Mouse (Mus musculus) forebrain, embryonic 13.5 days (tissue): ENCODE results near the gene Gm3194. TPM values are rescaled to one million over a fixed set of nuclear protein-coding genes. Genes with fewer than 3 reads are reported as not detected.
"Not testable (repeated sequence)": the region's sequence is repeated elsewhere in the genome, so short reads cannot be mapped to it uniquely, and the experiment has no call there.

ENCODE experiments used
- ATAC-seq: fragments of 200-750 bp; cut with Nextera tagmentation; 2 replicates; pipeline ENCODE4 v1.8.0; 2017
- H3K27ac ChIP-seq: fragments of 300-500 bp; sonication (generic); 2 replicates; pipeline ENCODE4 v1.5.1; 2015; ENCODE audit warnings: inconsistent platforms, mild to moderate bottlenecking, moderate library complexity
- H3K27me3 ChIP-seq: fragments of 300-500 bp; sonication (generic); 2 replicates; pipeline ENCODE4 v1.6.1; 2015; ENCODE audit warnings: mild to moderate bottlenecking, inconsistent platforms
- H3K36me3 ChIP-seq: fragments of 300-500 bp; sonication (generic); 2 replicates; pipeline ENCODE4 v1.6.1; 2015; ENCODE audit warnings: mild to moderate bottlenecking, inconsistent platforms; ENCODE audit not compliant: poor library complexity, severe bottlenecking
- H3K4me1 ChIP-seq: fragments of 300-500 bp; sonication (generic); 2 replicates; pipeline ENCODE4 v1.6.1; 2015; ENCODE audit warnings: inconsistent platforms
- H3K4me2 ChIP-seq: fragments of 300-500 bp; sonication (generic); 2 replicates; pipeline ENCODE4 v1.6.1; 2015; ENCODE audit warnings: inconsistent platforms, mild to moderate bottlenecking, moderate library complexity
- H3K4me3 ChIP-seq: fragments of 300-500 bp; sonication (generic); 2 replicates; pipeline ENCODE4 v1.5.1; 2015; ENCODE audit warnings: mild to moderate bottlenecking, inconsistent platforms
- H3K9ac ChIP-seq: fragments of 300-500 bp; sonication (generic); 2 replicates; pipeline ENCODE4 v1.6.1; 2015; ENCODE audit warnings: mild to moderate bottlenecking, inconsistent platforms
- H3K9me3 ChIP-seq: fragments of 300-500 bp; sonication (generic); replicated peaks from 2 replicates; pipeline ENCODE4 v1.6.1; 2016; ENCODE audit warnings: inconsistent platforms
- WGBS: fragments of 180-500 bp; shearing (Covaris S2); methylation state at CpG from one replicate; pipeline ENCODE4 v1.1.7; 2015; 5-methylcytosine and 5-hydroxymethylcytosine counted together
- polyA plus RNA-seq: library from polyadenylated mRNA; unstranded; fragments of >200 nt; fragmentation: Nextera tagmentation; extraction: Ambion mirVana; gene quantifications from 2 replicates; pipeline ENCODE4 v1.2.1, GENCODE M21; 2015

The Gm3194 gene
- polyA plus RNA-seq: 1.7 and 1.9 TPM in 2 replicates

GRCm38 (mm10) chr14:5455367-5455766, at the start of gene Gm3194:
Gene Gm3194 (minus strand): TSS chr14:5455467.
- H3K9me3 ChIP-seq, H3K4me1 ChIP-seq, H3K9ac ChIP-seq, H3K27ac ChIP-seq, H3K27me3 ChIP-seq, H3K4me3 ChIP-seq, H3K4me2 ChIP-seq, ATAC-seq, H3K36me3 ChIP-seq: not testable (repeated sequence)
- no CpG with 5 or more reads among the region's 3 CpGs for WGBS

GRCm38 (mm10) chr14:5501374-5501773, 46.1 kb upstream of the Gm3194 start, which contains the start of gene Gm3488:
Gene Gm3488 (plus strand): TSS chr14:5501674.
- WGBS: no CpG with 5 or more reads among the region's 35 CpGs
- H3K27me3 ChIP-seq, H3K27ac ChIP-seq, H3K4me1 ChIP-seq, H3K9me3 ChIP-seq, H3K4me2 ChIP-seq, H3K4me3 ChIP-seq, H3K36me3 ChIP-seq, H3K9ac ChIP-seq, ATAC-seq: not testable (repeated sequence)

GRCm38 (mm10) chr14:5483907-5484306, 28.6 kb upstream of the Gm3194 start, which contains the start of gene Gm3187:
Gene Gm3187 (plus strand): TSS chr14:5484207.
- ATAC-seq, H3K4me2 ChIP-seq, H3K27ac ChIP-seq, H3K36me3 ChIP-seq, H3K9me3 ChIP-seq, H3K4me3 ChIP-seq, H3K27me3 ChIP-seq, H3K9ac ChIP-seq, H3K4me1 ChIP-seq: not testable (repeated sequence)
- WGBS: 92% methylated on average over 4 of the region's 5 CpGs

GRCm38 (mm10) chr14:5477730-5478129, 22.5 kb upstream of the Gm3194 start, which contains the start of gene Gm8246:
Gene Gm8246 (minus strand): TSS chr14:5477830.
- no CpG with 5 or more reads among the region's 3 CpGs for WGBS
- H3K27ac ChIP-seq, H3K9me3 ChIP-seq, H3K4me2 ChIP-seq, H3K36me3 ChIP-seq, H3K27me3 ChIP-seq, H3K4me1 ChIP-seq, ATAC-seq, H3K9ac ChIP-seq, H3K4me3 ChIP-seq: not testable (repeated sequence)

- WGBS: no CpG with 5 or more reads among the region's 19 CpGs
- not testable (repeated sequence) for H3K4me1 ChIP-seq, H3K9ac ChIP-seq, H3K27ac ChIP-seq, H3K27me3 ChIP-seq, H3K36me3 ChIP-seq, H3K4me3 ChIP-seq, H3K9me3 ChIP-seq, H3K4me2 ChIP-seq
- peak; percentile 41; the same call in 1 of the 2 replicates for ATAC-seq
Observed at GRCm38 (mm10) chr14:5460469-5460868, 5.2 kb upstream of the Gm3194 start.

- H3K4me2 ChIP-seq, ATAC-seq, H3K9ac ChIP-seq, H3K9me3 ChIP-seq, H3K4me3 ChIP-seq, H3K27ac ChIP-seq, H3K36me3 ChIP-seq, H3K27me3 ChIP-seq, H3K4me1 ChIP-seq: not testable (repeated sequence)
- WGBS: no CpG with 5 or more reads among the region's 37 CpGs
Observed at GRCm38 (mm10) chr14:5388949-5389348, 66.3 kb downstream of the Gm3194 start, which contains the start of gene Gm3500. Gene Gm3500 (minus strand): TSS chr14:5389049.

Other genes with a start within 250 kb of the Gm3194 start
- gene Gm3526, start 194.9 kb downstream of the Gm3194 start, polyA plus RNA-seq: not detected in 2 replicates
- gene Gm3542, start 120.5 kb downstream of the Gm3194 start, polyA plus RNA-seq: not detected in 2 replicates
- 0.24 TPM in 1 of 2 replicates, not detected in the other for gene Gm3500, start 66.4 kb downstream of the Gm3194 start, polyA plus RNA-seq
- not detected in 2 replicates for gene Gm8246, start 22.4 kb upstream of the Gm3194 start, polyA plus RNA-seq
- not detected in 2 replicates for gene Gm3187, start 28.7 kb upstream of the Gm3194 start, polyA plus RNA-seq
- 6.1 and 8.7 TPM in 2 replicates for gene Gm3488, start 46.2 kb upstream of the Gm3194 start, polyA plus RNA-seq
- not detected in 2 replicates for gene Gm3532, start 83.0 kb upstream of the Gm3194 start, polyA plus RNA-seq
- gene Gm8265, start 177.6 kb upstream of the Gm3194 start, polyA plus RNA-seq: not detected in 2 replicates
- gene Gm9603, start 232.0 kb upstream of the Gm3194 start, polyA plus RNA-seq: not detected in 2 replicates